Mouse (Mus musculus): ENCODE results near the gene Cadm1.

The Cadm1 gene

GRCm38 (mm10) chr9:47803531-47804105, 273.6 kb downstream of the Cadm1 start:
- no peak for DNase-seq (ENCODE audit: low read depth)

- no peak for DNase-seq (ENCODE audit: low read depth)
These were observed 275.7 kb downstream of the Cadm1 start for GRCm38 (mm10) chr9:47805658-47806057.

DNA sequence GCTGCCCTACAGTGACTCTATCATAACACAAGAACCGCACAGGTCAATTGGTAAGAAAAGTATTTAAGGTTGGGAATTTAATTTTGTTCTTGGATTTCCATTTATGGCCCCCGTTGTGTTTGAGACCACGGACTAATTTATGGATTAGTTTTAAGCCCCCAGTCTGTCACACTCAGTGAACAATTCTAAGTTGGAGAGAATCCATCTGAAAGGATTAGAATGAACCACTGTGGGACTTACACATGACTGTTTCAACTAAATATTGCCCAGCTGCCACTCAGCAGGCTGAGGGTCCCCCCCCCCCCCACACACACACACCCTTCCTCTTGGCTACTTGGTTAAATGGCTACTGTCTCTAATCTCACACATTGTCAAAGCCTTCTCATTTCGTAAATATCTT, 295.7 kb downstream of the Cadm1 start:
- no peak for DNase-seq (ENCODE audit: low read depth)

DNA sequence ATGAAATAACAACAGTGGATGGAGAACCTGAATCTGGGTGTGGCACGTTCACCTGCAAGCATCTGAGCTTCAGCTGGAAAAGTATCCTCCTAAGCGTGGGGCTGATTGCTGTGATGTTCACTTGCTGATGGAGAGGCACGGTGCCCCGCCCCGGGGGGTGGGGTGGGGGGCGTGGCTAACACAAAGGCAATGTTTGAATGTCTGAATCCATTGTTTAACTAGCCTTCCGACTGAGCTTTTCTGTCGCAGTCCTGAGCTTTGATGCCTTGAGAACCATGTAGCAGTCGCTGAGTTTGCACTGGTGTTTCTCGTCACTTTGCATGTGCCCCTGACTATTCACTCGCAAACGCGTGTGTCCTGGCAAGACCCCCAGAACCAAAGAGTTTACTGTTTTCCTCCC, 298.8 kb downstream of the Cadm1 start:
- no peak for DNase-seq (ENCODE audit: low read depth)

DNA sequence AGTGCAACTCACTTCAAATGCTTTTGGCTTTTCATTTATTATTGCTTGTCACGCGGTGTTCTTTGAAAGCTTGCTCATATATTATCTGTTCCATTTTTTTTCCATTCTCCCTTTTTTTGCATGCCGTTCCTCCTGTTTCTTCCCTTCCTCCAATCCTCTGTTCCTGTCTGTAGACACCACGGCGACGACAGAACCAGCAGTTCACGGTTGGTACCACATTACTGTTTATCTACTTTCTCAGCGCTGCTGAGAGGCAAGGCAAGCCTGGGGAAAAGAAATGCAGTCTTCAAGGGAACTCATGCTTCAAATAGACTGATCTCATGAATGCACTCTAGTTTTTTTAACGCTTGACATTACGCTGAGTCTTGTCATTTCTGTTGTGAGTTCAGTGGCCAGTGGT, 299.2 kb downstream of the Cadm1 start:
- DNase-seq (ENCODE audit: low read depth), result no peak

- no peak for DNase-seq (ENCODE audit: low read depth)
These were observed 299.9 kb downstream of the Cadm1 start for GRCm38 (mm10) chr9:47829846-47830245.

GRCm38 (mm10) chr9:47831412-47831811, 301.4 kb downstream of the Cadm1 start:
- no peak for DNase-seq (ENCODE audit: low read depth)

- no peak for DNase-seq (ENCODE audit: low read depth)
These were observed 308.2 kb downstream of the Cadm1 start for GRCm38 (mm10) chr9:47838170-47838569.

DNA sequence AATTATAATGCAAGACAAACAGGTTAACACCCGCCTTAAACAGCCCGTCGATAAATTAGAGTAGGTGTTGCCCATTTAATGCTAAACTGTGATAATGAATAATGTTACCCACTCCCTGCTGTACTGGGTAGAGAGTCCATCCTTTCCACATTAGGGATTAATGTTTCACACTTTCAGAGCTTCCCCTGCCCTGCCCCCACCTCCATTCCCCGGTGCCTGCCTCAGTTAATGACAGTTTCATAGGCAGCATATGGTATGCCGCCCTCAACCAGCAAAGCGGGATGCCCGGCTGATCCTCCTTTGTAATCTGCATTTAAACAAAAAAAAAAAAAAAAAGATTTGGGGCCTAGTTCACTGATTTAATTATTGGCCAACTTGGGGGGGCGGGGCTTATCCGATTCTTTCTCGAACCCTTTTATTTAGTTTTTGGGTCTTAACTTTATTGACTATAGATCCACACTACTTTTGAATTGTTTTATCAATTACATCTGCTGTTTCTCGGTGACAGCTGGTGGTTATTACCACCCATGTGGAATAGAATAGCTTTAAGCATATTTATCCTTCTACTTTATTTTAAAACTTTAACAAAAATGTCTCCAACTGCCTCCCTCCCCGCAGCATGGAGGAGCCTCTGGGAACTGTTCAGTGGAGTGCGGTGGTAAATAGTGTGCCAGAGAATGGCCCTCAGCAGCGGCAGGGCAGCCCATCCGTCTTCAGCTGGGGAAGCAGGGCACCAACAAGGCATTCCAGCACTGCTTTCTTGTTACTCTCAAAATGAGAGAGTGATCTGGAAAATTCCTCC, 309.1 kb downstream of the Cadm1 start:
- DNase-seq (ENCODE audit: low read depth), result no peak

- no peak for DNase-seq (ENCODE audit: low read depth)
These were observed 309.7 kb downstream of the Cadm1 start for GRCm38 (mm10) chr9:47839692-47840025.

DNA sequence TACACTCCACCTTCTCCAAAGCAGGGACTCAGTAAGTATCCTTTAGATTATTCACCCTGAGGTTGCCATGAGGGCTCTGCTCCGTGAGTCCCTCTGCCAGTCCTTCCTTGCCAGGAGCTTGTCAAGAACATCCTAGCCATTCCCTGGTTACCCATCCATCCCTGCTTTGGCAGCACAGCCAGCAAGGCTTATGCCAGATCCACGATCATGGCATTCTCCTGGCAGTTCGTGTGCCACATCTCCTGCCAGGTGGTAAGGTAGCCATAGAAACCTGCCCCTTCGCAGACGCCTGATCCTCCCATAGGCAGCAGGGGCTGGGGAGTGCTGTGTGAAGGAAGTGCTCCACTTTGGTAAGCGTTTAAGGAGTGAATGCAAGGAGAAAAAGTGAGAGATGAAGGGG, 313.4 kb downstream of the Cadm1 start:
- DNase-seq (ENCODE audit: low read depth), result no peak

DNA sequence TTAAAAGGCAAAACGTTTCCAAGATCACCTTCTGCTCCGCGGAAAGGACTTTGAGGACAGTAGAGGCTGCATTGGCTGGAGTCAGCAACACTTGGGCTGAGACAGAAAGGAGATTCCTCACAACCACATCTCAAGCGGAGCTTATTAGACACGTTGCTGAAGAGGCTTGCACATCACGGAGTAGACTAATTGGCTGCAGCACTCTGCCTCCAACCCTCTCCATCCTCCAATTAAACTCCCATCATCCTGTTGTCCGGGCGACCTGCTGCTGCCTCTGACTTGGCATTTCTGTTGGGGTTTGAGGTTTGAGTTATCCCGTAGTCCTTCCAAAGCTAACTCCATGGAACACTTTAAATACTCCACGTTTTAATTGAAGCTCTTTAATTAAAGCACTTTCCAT, 316.3 kb downstream of the Cadm1 start:
- DNase-seq (ENCODE audit: low read depth), result no peak

DNA sequence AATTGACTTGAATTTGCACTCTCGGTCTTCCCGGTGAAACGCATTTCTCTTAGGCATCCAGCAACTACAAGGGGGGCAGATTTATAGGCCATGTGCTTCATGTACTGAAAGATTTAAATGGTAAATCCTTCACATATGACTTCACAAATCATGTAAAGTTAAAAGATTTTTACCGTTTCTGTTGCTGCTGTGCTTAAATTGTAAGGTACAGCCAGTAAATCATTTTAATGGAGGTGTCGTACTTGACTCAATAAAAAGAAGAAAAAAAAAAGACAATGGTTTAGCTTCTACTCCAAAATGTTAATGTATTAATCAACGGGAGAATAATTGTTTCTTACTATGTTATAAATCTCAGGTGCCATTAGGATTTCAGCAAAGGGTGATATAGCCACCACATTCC, 317.0 kb downstream of the Cadm1 start:
- no peak for DNase-seq (ENCODE audit: low read depth)

DNA sequence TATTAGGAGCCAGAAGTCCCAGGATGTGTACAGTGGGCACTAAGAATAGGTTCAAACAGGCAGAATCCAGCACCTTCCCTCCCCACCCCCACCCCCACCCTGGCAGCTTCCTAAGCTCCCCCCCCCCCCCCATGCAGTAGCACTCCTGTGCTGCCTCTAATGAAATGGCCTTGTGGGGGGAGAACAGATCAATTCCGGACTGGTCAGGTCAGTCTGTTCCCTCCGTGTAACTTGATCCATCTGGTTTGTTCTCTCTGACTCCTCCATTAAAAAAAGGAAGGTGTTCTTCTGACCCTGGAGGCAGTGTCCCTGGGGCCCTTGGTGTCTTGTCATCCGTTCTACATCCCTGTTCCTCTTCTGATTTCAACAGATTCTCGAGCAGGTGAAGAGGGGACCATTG, 317.8 kb downstream of the Cadm1 start:
- DNase-seq (ENCODE audit: low read depth), result no peak

- DNase-seq (ENCODE audit: low read depth), result no peak
These were observed 318.8 kb downstream of the Cadm1 start for GRCm38 (mm10) chr9:47848745-47849144.

- DNase-seq (ENCODE audit: low read depth), result peak; percentile 31
These were observed 326.3 kb downstream of the Cadm1 start for GRCm38 (mm10) chr9:47856311-47856710.

DNA sequence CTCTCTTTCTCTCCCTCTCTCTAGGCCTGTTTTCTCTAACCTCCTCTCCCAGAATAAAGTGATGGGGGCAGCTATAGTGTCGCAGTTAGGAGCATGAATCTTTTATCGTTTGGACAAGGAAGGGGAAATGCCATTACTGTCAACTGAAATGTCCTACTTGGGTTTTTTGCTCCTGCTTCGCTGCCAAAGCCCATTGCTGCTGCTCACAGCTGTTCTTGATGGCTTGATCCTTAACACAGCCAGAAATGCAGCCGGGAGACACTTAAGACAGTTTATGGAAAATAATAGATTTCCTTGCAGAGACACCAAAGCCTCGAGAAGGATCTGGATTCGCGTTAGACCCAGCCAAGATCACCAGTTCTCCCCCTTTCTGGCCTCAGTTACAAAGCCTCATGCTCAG, 327.3 kb downstream of the Cadm1 start:
- DNase-seq (ENCODE audit: low read depth), result no peak

- DNase-seq (ENCODE audit: low read depth), result no peak
These were observed 328.2 kb downstream of the Cadm1 start for GRCm38 (mm10) chr9:47858134-47858533.

DNA sequence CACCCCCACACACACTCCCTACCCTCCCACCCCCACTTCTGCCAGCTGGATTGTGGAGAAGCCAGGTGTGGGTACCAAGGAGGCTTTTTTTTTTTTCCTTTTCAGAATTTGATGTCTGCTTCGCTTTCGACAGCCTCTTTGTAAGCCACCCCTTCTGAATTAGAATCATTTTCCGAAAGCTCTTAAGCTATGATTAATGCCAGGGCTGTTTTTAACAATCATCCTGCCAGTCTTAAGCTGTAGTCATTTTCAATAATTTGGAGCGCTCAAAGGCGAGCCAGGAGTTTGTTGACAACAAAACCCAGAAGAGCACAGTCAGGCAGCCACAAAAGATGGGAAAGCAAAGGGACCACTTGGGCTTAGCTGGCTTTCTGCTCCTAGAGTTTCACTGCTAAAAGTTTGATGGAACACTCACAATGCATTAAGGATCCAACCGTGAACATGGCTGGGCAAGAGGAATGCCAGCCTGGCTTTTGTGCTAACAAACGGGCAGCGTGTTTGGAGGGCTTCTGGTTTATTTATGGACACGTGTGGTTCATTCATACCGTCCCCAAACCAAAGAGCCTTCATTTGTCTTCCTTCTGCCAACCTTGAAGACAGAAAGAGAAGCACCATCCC, 328.9 kb downstream of the Cadm1 start:
- no peak for DNase-seq (ENCODE audit: low read depth)

DNA sequence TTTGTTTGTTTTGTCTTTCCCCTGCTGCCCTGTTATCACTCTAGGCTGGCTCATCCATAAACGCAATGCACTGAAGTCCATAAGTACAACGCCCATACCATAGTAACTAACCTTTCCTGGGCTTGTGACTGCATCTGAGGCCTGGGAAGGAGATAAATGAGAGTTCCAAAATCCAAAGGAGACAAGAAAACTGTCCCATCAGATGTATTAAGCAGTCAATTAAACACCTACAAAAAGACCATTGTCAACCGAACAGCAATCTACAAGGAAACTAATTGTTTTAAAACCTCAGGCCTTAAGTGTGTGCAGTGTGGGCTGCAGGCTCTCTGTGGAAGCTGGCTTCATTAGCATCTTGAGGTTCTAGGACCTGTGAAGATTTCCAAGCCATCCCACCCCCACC, 331.0 kb downstream of the Cadm1 start:
- DNase-seq (ENCODE audit: low read depth), result no peak

GRCm38 (mm10) chr9:47861783-47862182, 331.8 kb downstream of the Cadm1 start:
- no peak for DNase-seq (ENCODE audit: low read depth)

DNA sequence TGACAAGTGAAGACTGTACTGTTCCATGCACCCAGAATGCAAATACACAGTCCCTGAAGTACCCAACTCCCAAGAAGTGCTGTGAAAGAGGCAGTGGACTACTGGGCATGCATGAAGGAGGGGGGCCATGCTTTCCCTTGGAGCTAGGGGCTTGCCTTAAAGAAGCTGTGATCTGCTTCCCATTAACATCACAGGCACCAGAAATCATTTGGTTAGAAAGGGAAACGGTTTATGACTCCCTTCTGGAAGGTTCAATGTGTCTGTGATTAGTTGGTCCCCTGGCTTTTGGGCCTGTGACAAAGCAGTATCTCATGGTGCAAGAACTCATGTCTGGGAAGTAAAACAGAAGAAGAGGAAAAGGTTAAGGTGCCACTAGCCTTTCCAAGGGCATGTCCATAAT, 336.0 kb downstream of the Cadm1 start:
- DNase-seq (ENCODE audit: low read depth), result no peak

GRCm38 (mm10) chr9:47867474-47867873, 337.5 kb downstream of the Cadm1 start:
- DNase-seq (ENCODE audit: low read depth), result no peak

DNA sequence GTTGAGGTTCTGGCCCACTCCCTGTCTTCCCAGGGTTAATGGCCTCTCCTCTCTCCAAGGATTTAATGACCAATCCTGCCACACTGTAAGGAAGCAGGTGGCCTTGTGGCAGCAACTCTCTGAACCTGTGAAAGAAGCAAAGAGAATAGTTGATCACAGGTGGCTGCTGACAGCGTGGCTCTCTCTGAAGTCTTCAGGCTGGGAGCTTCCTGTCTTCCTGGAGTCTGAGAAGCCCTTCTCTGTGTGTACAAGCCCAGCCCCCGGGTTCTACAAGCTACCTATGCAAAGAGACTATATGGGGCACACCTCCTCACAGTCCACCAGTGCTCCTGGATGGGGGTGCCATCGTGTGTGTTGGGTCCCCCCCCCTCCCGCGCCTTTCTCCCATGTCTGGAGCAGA, 339.7 kb downstream of the Cadm1 start:
- no peak for DNase-seq (ENCODE audit: low read depth)

All from induced T-regulatory cell, adult 2 months (primary cell).